Mouse (Mus musculus): Measurements from ENCODE around the gene Gzmc. TPM values are rescaled to one million over a fixed set of nuclear protein-coding genes. Genes with fewer than 3 reads are reported as not detected.
A peak's percentile ranks its signal among the peaks of the same experiment; 100 is the strongest.
"Not testable (repeated sequence)": the region's sequence is repeated elsewhere in the genome, so short reads cannot be mapped to it uniquely, and the experiment has no call there.

Gene Gzmc
- total RNA-seq (2021) = not detected

- no peak for DNase-seq (ENCODE audit: extremely low spot score in 1 of 2, low spot score in 2 of 2)
- intact Hi-C loops (cut with DNase I) = no loop called here
These were observed at the start of gene Gzmc for GRCm38 (mm10) chr14:56234556-56234955. Gene Gzmc (minus strand): TSS chr14:56234656.

DNA sequence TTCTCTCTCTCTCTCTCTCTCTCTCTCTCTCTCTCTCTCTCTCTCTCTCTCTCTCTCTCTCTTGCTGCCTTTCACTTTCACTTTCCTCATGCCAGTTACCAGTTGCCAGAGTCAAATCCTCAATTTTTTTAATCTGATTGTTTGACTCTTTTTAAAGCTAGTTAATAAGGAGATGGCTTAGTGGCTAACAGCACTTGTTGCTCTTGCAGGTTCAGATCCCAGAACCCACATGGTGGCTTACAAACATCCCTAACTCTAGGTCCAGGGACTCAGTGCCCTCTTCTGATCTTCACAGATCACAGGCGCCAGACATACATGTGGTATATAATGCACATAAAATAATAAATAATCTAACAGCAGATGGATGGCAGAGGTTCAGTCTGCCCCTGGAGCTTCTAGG, 49.4 kb upstream of the Gzmc start:
- intact Hi-C loops (cut with DNase I) = no loop called here
- no peak for DNase-seq (ENCODE audit: extremely low spot score in 1 of 2, low spot score in 2 of 2)

- intact Hi-C loops (cut with DNase I) = no loop called here
- DNase-seq (ENCODE audit: extremely low spot score in 1 of 2, low spot score in 2 of 2) = no peak
These were observed 46.6 kb upstream of the Gzmc start for GRCm38 (mm10) chr14:56281090-56281489.

DNA sequence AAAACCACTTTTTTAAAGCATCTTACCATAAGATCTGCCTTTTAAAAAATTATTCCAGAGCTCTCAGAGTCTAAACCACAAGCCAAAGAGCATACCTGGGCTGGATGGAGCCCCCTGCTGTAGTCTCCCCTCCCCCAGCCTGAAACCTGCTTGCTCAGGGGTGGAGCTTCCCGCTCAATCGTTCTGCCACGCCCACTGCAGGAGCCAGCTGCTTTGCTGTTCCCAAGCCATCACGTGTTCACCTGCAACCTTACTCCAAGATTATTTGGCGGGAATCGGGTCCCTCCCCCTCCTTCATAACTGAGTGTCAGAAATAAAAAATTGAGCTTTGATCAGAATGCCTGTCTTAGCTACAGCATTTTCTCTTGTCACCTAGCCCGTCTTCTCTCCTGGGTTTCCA, 44.2 kb upstream of the Gzmc start:
- DNase-seq (ENCODE audit: extremely low spot score in 1 of 2, low spot score in 2 of 2); intact Hi-C loops (cut with DNase I): not testable (repeated sequence)

DNA sequence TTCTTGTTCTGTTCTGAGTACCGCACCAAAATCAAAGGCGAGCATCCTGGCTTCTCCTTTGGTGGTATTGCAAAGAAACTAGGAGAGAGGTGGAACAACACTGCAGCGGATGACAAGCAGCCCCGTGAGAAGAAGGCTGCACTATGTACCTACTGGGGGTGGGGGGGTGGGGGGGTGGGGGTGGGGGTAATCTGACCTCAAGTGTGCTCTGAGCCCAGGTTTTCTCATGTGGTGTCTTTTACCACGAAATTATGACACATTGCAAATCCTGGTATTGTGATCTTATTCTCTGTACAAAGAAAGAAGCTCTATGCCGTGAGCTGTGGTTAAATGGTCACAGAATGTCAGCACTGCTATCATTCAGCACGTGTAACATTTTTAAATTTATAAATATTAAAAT, 41.6 kb upstream of the Gzmc start:
- intact Hi-C loops (cut with DNase I); DNase-seq (ENCODE audit: extremely low spot score in 1 of 2, low spot score in 2 of 2): not testable (repeated sequence)

GRCm38 (mm10) chr14:56266109-56266508, 31.7 kb upstream of the Gzmc start:
- no peak for DNase-seq (ENCODE audit: extremely low spot score in 1 of 2, low spot score in 2 of 2)
- intact Hi-C loops (cut with DNase I) = no loop called here

GRCm38 (mm10) chr14:56262153-56262552, 27.7 kb upstream of the Gzmc start, which contains the start of gene Gzmb:
Gene Gzmb (minus strand): TSS chr14:56262260.
- intact Hi-C loops (cut with DNase I) = no loop called here
- no peak for DNase-seq (ENCODE audit: extremely low spot score in 1 of 2, low spot score in 2 of 2)

GRCm38 (mm10) chr14:56240409-56240808, 6.0 kb upstream of the Gzmc start:
- DNase-seq (ENCODE audit: extremely low spot score in 1 of 2, low spot score in 2 of 2) = no peak
- intact Hi-C loops (cut with DNase I) = no loop called here

DNA sequence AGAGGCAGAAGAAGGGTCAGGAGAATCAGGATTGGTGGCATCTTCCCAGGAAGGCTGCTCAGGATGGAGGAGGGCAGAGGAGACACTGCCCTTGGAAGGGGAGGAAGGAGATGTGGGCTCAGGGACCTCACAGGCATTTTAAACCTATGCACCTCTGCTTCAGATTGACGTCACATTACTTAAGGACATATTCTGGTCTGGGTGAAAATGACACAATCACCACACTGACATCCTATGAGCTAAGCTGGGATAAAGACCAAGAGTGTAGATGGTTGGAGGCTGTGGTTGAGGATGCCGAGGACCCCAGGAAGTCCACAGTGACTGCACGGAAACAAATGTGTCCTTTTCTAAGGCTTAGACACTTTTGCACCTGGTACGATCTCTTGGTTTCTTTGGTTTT, 23.1 kb downstream of the Gzmc start, which contains the start of gene Gzmf:
Gene Gzmf, minus strand, starts transcription at position 101 of the 400 bp plus-strand sequence.
- intact Hi-C loops (cut with DNase I) = no loop called here
- no peak for DNase-seq (ENCODE audit: extremely low spot score in 1 of 2, low spot score in 2 of 2)

GRCm38 (mm10) chr14:56205613-56206012, 28.8 kb downstream of the Gzmc start:
- intact Hi-C loops (cut with DNase I) = loop anchor here (5.0 kb wide), 1 partner anchor 97 kb away; no protein-coding TSS in a partner anchor
- no peak for DNase-seq (ENCODE audit: extremely low spot score in 1 of 2, low spot score in 2 of 2)

GRCm38 (mm10) chr14:56205021-56205420, 29.4 kb downstream of the Gzmc start:
- DNase-seq (ENCODE audit: extremely low spot score in 1 of 2, low spot score in 2 of 2) = peak in 1 of 2 experiments; percentile 43
- intact Hi-C loops (cut with DNase I) = loop anchor here (5.0 kb wide), 1 partner anchor 97 kb away; no protein-coding TSS in a partner anchor

GRCm38 (mm10) chr14:56203975-56204374, 30.5 kb downstream of the Gzmc start:
- intact Hi-C loops (cut with DNase I) = no loop called here
- peak; percentile 23 to 54 for DNase-seq (ENCODE audit: extremely low spot score in 1 of 2, low spot score in 2 of 2)

DNA sequence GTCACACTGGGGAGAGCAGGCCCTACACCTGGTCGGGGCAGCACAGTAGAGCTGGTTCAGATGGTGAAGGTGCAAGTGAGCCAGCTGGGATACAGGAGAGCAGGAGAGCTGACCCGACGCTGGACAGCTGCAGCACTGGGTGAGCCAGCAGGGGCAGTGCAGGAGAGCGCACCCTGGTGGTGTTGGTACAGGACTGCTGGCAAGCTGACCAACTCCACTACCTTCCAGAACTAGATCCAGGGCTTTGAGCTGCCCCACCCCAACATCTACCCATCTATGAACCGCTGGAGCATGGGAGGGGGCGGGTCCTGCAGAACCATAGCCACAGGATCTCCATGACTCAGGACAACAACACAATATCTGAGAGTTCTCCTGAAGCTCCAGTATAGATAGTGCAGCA, 47.5 kb downstream of the Gzmc start:
- DNase-seq (ENCODE audit: extremely low spot score in 1 of 2, low spot score in 2 of 2) = no peak
- intact Hi-C loops (cut with DNase I) = no loop called here

- intact Hi-C loops (cut with DNase I) = no loop called here
- DNase-seq (ENCODE audit: extremely low spot score in 1 of 2, low spot score in 2 of 2) = no peak
These were observed 47.9 kb downstream of the Gzmc start for GRCm38 (mm10) chr14:56186521-56186920.

Other genes starting within 250 kb of the Gzmc start
- not detected for gene Mcpt1, start 216.7 kb downstream of the Gzmc start, total RNA-seq (2021)
- not detected for gene Mcpt9, start 204.2 kb downstream of the Gzmc start, total RNA-seq (2021)
- gene Mcpt2, start 192.6 kb downstream of the Gzmc start, total RNA-seq (2021) = not detected
- gene Mcpt4, start 172.3 kb downstream of the Gzmc start, total RNA-seq (2021) = not detected
- gene Mcpt8, start 149.4 kb downstream of the Gzmc start, total RNA-seq (2021) = not detected
- not detected for gene Ctsg, start 132.1 kb downstream of the Gzmc start, total RNA-seq (2021)
- not detected for gene Gzme, start 114.0 kb downstream of the Gzmc start, total RNA-seq (2021)
- gene Gzmd, start 102.0 kb downstream of the Gzmc start, total RNA-seq (2021) = not detected
- gene Gzmg, start 75.1 kb downstream of the Gzmc start, total RNA-seq (2021) = not detected
- not detected for gene Gzmn, start 60.1 kb downstream of the Gzmc start, total RNA-seq (2021)
- not detected for gene Gzmf, start 23.2 kb downstream of the Gzmc start, total RNA-seq (2021)
- not detected for gene Gzmb, start 27.6 kb upstream of the Gzmc start, total RNA-seq (2021)
- under 1 TPM; 0.21 to 0.39 TPM for gene Atp12a, start 130.4 kb upstream of the Gzmc start, total RNA-seq (2021)
- 1 to 10 TPM; 1.4 to 1.6 TPM for gene Rnf17, start 167.9 kb upstream of the Gzmc start, total RNA-seq (2021)